22 mouse cellular contexts compared by ENCODE assay signal in genomic region chr16:25527850-25528249, GRCm38 (mm10).
DNase-seq lines count a peak whose midpoint lies in the region; ATAC-seq and TF ChIP-seq lines count a peak whose summit lies in the region.
"Had no signal": no experiment of that assay in that cellular context is flagged by ENCODE, and none has a peak within 500 bp of the region (broad histone marks: within the 10 kb centered on the region; RNA-seq: fewer than 3 reads in every experiment).

No protein-coding gene starts in this region.

- no peak for TF ChIP-seq POLR2A in cerebellum, adult 2 months (IDR thresholded peaks at IDR 0.05; ENCODE audit: borderline replicate concordance, insufficient read depth, low read length)

- ATAC-seq in granulocyte monocyte progenitor cell, adult 5-6 weeks (replicated peaks; ENCODE audit: poor library complexity, severe bottlenecking) = peak; percentile 74
- ATAC-seq in megakaryocyte, adult 5-6 weeks (ENCODE audit: poor library complexity, severe bottlenecking) = peak; percentile 71
- ATAC-seq: activated CD4-positive, CD25-positive, alpha-beta regulatory T cell, adult 4 months; forebrain, embryonic 14.5 days; forebrain, embryonic 16.5 days had no signal

- no peak for TF ChIP-seq CTCF in cerebellum, adult 2 months (IDR thresholded peaks at IDR 0.05; ENCODE audit: borderline replicate concordance, insufficient read depth, low read depth, low read length)

- DNase-seq in ZHBTc4 (ENCODE audit: low read depth, low spot score) = peak; percentile 5
- DNase-seq in lung, postnatal 36 days = no peak
- no peak for DNase-seq in adrenal gland, adult 2 months
- no peak for DNase-seq in cerebellum, adult 2 months
- DNase-seq: adrenal gland, postnatal 10 days; adrenal gland, postnatal 25 days; cerebellum, adult 11 months; cerebellum, adult 18-20 months; cerebellum, adult 9-10 months; cerebellum, postnatal 10 days; cerebellum, postnatal 25 days; embryo, embryonic 11 days had no signal

- no peaks in the 10 kb centered on the region for H3K4me1 ChIP-seq in cerebellum, adult 2 months (ENCODE audit: control insufficient read depth, insufficient read depth, low read length)
- H3K4me1 ChIP-seq: embryonic facial prominence, embryonic 13.5 days; forebrain, embryonic 10.5 days; forebrain, embryonic 12.5 days had no signal

- no peaks in the 10 kb centered on the region for H3K27me3 ChIP-seq in cerebellum, adult 2 months (ENCODE audit: control insufficient read depth, insufficient read depth, low read length)
- H3K27me3 ChIP-seq: embryonic facial prominence, embryonic 13.5 days; embryonic facial prominence, embryonic 15.5 days; forebrain, embryonic 12.5 days had no signal

- H3K4me3 ChIP-seq in cerebellum, adult 2 months (replicated peaks; ENCODE audit: insufficient read depth, low read depth, low read length) = no peak overlapping the region
- H3K4me3 ChIP-seq: embryonic facial prominence, embryonic 13.5 days; embryonic facial prominence, embryonic 15.5 days; erythroblast, embryonic 14.5 days; forebrain, embryonic 10.5 days; forebrain, embryonic 12.5 days had no signal

- H3K27ac ChIP-seq in cerebellum, adult 2 months (ENCODE audit: insufficient read depth, low read length) = no peak overlapping the region
- H3K27ac ChIP-seq: embryonic facial prominence, embryonic 13.5 days; embryonic facial prominence, embryonic 15.5 days; forebrain, embryonic 10.5 days; forebrain, embryonic 12.5 days had no signal
